Mouse (Mus musculus): ENCODE data around the gene Atp6v0d1. TPM values are rescaled to one million over a fixed set of nuclear protein-coding genes. Genes with fewer than 3 reads are reported as not detected.

Atp6v0d1 gene
- polyA plus RNA-seq, 1 experiment from 2014 or later, result 73.2 TPM

- Histone ChIP-seq H3K27me3 (replicated peaks) (peaks cover 9% of the 10 kb centered on the region; the same call in 1 of the 2 replicates), H3K9me3 (no peaks in the 10 kb centered on the region), H3K4me3 (replicated peaks) (no peak overlapping the region), H3K4me2 (peak overlapping the region; percentile 41), H3K9ac (no peak overlapping the region), H3K36me3 (no peaks in the 10 kb centered on the region), H3K27ac (no peak overlapping the region), H3K4me1 (peaks cover 33% of the 10 kb centered on the region)
- WGBS, result 12% methylated on average over 12 of the region's 12 CpGs
- peak; percentile 25; the same call in 1 of the 2 replicates for ATAC-seq (ENCODE audit: insufficient read depth, low FRiP score, low read depth)
These were observed 49.7 kb downstream of the Atp6v0d1 start for GRCm38 (mm10) chr8:105516018-105516645.

- no peaks in the 10 kb centered on the region for H3K36me3 ChIP-seq
- H3K27me3 ChIP-seq (replicated peaks), result peaks cover 7% of the 10 kb centered on the region; the same call in 1 of the 2 replicates
- WGBS, result 71% methylated on average over 5 of the region's 5 CpGs
- H3K4me2 ChIP-seq, result no peak overlapping the region
- no peak for ATAC-seq (ENCODE audit: insufficient read depth, low FRiP score, low read depth)
- H3K4me1 ChIP-seq, result peaks cover 30% of the 10 kb centered on the region
- H3K9me3 ChIP-seq, result no peaks in the 10 kb centered on the region
- H3K9ac ChIP-seq, result no peak overlapping the region
- no peak overlapping the region for H3K27ac ChIP-seq
- no peak overlapping the region for H3K4me3 ChIP-seq (replicated peaks)
These were observed 51.2 kb downstream of the Atp6v0d1 start for GRCm38 (mm10) chr8:105514656-105515055.

DNA sequence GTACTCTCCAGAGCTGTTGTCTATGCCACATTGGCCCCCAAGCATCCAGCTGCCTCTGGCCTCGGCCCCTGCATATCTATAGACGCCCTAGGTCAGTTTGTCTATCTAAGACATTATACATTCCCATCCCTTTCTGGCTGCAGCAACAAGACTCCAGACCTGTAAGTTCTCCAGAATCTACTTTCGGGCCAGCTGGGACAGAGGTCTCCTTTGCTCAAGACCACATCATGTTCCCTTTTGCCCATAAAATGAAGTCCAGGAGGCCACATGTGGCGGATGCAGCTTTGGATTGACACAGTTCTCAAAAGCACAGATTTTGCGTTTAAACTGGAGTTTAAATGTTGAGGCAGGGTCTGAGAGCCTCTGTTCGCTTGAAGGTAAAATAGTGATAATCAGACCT lies 51.7 kb downstream of the Atp6v0d1 start:
- H3K9me3 ChIP-seq, result no peaks in the 10 kb centered on the region
- H3K4me2 ChIP-seq, result no peak overlapping the region
- no peaks in the 10 kb centered on the region for H3K36me3 ChIP-seq
- peaks cover 26% of the 10 kb centered on the region for H3K4me1 ChIP-seq
- no peak for ATAC-seq (ENCODE audit: insufficient read depth, low FRiP score, low read depth)
- 90% methylated on average over 6 of the region's 6 CpGs for WGBS
- H3K27ac ChIP-seq, result no peak overlapping the region
- no peak overlapping the region for H3K4me3 ChIP-seq (replicated peaks)
- peaks cover 4% of the 10 kb centered on the region; the same call in 1 of the 2 replicates for H3K27me3 ChIP-seq (replicated peaks)
- no peak overlapping the region for H3K9ac ChIP-seq

DNA sequence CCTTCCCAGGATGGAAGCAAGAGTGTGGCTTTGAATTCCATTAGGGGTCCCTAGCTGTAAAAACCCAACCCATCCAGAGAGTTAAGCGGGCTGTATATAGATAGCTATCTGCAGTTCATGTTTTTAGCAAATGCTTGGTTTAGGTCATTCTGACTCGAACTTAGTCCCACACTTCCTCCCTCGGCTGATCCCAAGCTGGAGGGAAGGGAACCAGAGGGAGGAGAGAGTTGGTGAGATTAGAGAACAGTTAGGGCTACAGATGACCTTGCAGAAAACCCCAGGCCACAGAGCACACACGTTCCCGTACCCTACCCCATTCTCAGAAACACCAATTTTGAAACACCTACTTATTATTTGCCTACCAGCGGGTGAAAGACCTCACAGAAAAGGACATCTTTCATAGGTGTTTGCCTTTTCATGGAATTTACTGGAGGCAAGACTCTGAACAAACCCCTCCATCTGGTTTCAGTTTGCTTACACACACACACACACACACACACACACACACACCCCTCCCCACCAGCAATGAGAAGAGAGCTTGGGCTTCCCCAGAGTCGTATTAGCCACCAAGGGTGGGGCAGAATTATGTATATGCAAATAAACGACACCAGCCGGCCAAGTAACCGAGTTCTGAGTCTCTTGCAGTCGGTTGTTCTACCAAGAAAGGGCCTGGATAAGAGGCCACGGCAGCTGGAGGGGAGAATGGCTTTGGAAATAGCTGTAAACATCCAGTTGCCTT lies 55.7 kb downstream of the Atp6v0d1 start:
- peak; percentile 78 for ATAC-seq (ENCODE audit: insufficient read depth, low FRiP score, low read depth)
- H3K27ac ChIP-seq, result peak overlapping the region; percentile 40; the same call in 1 of the 2 replicates
- 28% methylated on average over 12 of the region's 12 CpGs for WGBS

DNA sequence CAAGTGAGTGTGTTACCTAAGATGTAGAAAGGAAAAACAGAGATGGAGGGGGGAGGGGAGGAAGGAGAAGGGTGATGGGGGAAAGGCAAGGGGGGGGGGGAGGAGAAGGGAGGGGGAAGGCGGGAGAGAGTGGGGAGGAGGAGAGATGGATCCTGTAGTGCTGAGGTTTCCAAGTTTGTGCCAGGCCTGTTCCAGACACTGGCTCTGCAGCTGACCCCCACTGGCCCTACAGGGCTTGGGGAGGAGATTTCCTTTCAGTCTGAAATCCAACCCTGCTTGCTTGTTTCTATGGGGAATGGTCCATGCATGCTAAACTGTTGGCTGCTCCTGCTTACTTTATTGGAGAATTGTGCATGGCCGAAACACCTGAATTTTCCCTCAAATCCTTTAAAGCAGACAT lies 57.1 kb downstream of the Atp6v0d1 start:
- no peaks in the 10 kb centered on the region for H3K9me3 ChIP-seq
- WGBS, result 49% methylated on average over 2 of the region's 2 CpGs
- H3K36me3 ChIP-seq, result no peaks in the 10 kb centered on the region
- H3K27ac ChIP-seq, result no peak overlapping the region
- H3K4me1 ChIP-seq, result 0 out of 2 replicates have a peak, but pooled peaks cover 6% of the 10 kb centered on the region
- H3K9ac ChIP-seq, result no peak overlapping the region
- H3K4me3 ChIP-seq (replicated peaks), result no peak overlapping the region
- no peak for ATAC-seq (ENCODE audit: insufficient read depth, low FRiP score, low read depth)
- H3K27me3 ChIP-seq (replicated peaks), result no peaks in the 10 kb centered on the region
- no peak overlapping the region for H3K4me2 ChIP-seq

More for the DNA sequence above, 55.7 kb downstream of the Atp6v0d1 start:
- Histone ChIP-seq H3K9ac (no peak overlapping the region), H3K27me3 (replicated peaks) (no peaks in the 10 kb centered on the region), H3K9me3 (no peaks in the 10 kb centered on the region), H3K36me3 (no peaks in the 10 kb centered on the region), H3K4me2 (no peak overlapping the region), H3K4me1 (0 out of 2 replicates have a peak, but pooled peaks cover 6% of the 10 kb centered on the region), H3K4me3 (replicated peaks) (no peak overlapping the region)

- Histone ChIP-seq H3K9me3 (no peaks in the 10 kb centered on the region), H3K4me2 (no peak overlapping the region), H3K9ac (no peak overlapping the region), H3K27ac (no peak overlapping the region), H3K4me3 (replicated peaks) (no peak overlapping the region), H3K36me3 (no peaks in the 10 kb centered on the region), H3K4me1 (0 out of 2 replicates have a peak, but pooled peaks cover 6% of the 10 kb centered on the region), H3K27me3 (replicated peaks) (no peaks in the 10 kb centered on the region)
- ATAC-seq (ENCODE audit: insufficient read depth, low FRiP score, low read depth), result no peak
- 70% methylated on average over 6 of the region's 6 CpGs for WGBS
These were observed 58.9 kb downstream of the Atp6v0d1 start for GRCm38 (mm10) chr8:105506977-105507376.

- no peak for ATAC-seq (ENCODE audit: insufficient read depth, low FRiP score, low read depth)
- 0 out of 2 replicates have a peak, but pooled peaks cover 2% of the 10 kb centered on the region for H3K4me1 ChIP-seq
- no peak overlapping the region for H3K27ac ChIP-seq
- no peaks in the 10 kb centered on the region for H3K36me3 ChIP-seq
- no peak overlapping the region for H3K4me2 ChIP-seq
- no peaks in the 10 kb centered on the region for H3K9me3 ChIP-seq
- no peaks in the 10 kb centered on the region for H3K27me3 ChIP-seq (replicated peaks)
- no peak overlapping the region for H3K9ac ChIP-seq
- WGBS, result 77% methylated on average over 3 of the region's 3 CpGs
- no peak overlapping the region for H3K4me3 ChIP-seq (replicated peaks)
These were observed 61.2 kb downstream of the Atp6v0d1 start for GRCm38 (mm10) chr8:105504617-105505016.

GRCm38 (mm10) chr8:105499787-105500186 lies 66.1 kb downstream of the Atp6v0d1 start:
- 0 out of 2 replicates have a peak overlapping the region, but pooled peaks have one; percentile 2 for H3K4me3 ChIP-seq (replicated peaks)
- H3K36me3 ChIP-seq, result no peaks in the 10 kb centered on the region
- H3K9ac ChIP-seq, result no peak overlapping the region
- H3K27me3 ChIP-seq (replicated peaks), result no peaks in the 10 kb centered on the region
- H3K4me1 ChIP-seq, result 0 out of 2 replicates have a peak, but pooled peaks cover 9% of the 10 kb centered on the region
- H3K4me2 ChIP-seq, result no peak overlapping the region
- ATAC-seq (ENCODE audit: insufficient read depth, low FRiP score, low read depth), result no peak
- no peaks in the 10 kb centered on the region for H3K9me3 ChIP-seq
- 61% methylated on average over 12 of the region's 12 CpGs for WGBS
- H3K27ac ChIP-seq, result no peak overlapping the region

- no peaks in the 10 kb centered on the region for H3K9me3 ChIP-seq
- peak within 1 kb of the TSS; percentile 85 for H3K4me3 ChIP-seq (replicated peaks)
- H3K27ac ChIP-seq, result peak within 1 kb of the TSS; percentile 80
- WGBS, result under 1% methylated on average over 68 of the region's 68 CpGs
- H3K9ac ChIP-seq, result peak within 1 kb of the TSS; percentile 72
- ATAC-seq (ENCODE audit: insufficient read depth, low FRiP score, low read depth), result peak; percentile 84
- no peaks in the 10 kb centered on the region for H3K36me3 ChIP-seq
- H3K4me1 ChIP-seq, result 0 out of 2 replicates have a peak, but pooled peaks cover 11% of the 10 kb centered on the region
- no peaks in the 10 kb centered on the region for H3K27me3 ChIP-seq (replicated peaks)
- H3K4me2 ChIP-seq, result peak within 1 kb of the TSS; percentile 90
These were observed 69.2 kb downstream of the Atp6v0d1 start, which contains the start of gene Zdhhc1 for GRCm38 (mm10) chr8:105496439-105497180. Gene Zdhhc1 (minus strand): TSS chr8:105496902.

DNA sequence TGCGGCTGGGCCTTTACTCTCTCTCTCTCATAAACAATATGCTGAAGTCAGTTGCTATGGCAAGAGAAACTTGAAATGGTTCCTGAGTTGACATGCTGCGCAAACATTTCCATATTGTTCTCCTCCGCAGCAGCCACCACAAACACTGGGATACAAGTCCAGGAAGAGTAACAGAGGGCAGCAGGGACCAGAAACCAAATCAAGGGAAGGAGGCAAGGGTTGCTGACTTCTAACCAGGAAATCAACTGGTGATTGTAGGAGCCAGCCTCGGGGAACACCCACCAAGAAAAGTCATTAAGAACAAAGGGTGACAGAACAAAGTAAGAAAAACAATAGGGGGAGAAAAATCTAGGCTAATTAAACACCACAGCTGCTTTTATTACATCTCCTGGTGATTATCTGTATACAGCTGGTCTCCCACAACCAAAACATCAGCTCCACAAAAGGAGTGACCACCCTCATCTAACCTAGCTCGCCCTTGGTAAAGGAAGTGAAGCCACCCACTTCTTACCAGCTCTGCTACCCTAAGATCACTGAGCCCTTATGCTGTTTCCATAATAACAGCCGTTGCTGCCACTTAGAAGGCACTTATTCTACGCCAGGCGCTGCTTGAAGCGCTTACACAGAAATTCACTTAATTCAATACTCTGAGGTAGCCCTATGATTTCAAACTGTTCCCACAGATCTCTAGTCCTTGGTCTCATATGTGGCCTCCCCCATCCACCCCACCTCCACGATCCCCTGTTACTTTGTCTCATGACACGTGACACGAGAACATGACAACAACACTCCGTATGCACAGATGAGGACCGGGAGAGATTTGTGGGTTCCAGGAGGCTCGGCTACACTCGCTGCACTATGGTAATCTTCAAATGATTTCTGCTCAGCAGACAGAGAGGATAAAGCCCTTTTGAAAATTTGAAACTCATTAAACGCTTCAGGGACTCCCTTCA lies 70.2 kb downstream of the Atp6v0d1 start:
- H3K9me3 ChIP-seq, result no peaks in the 10 kb centered on the region
- ATAC-seq (ENCODE audit: insufficient read depth, low FRiP score, low read depth), result no peak
- 39% methylated on average over 17 of the region's 17 CpGs for WGBS
- H3K27ac ChIP-seq, result peak overlapping the region; percentile 80; the same call in 1 of the 2 replicates
- H3K9ac ChIP-seq, result peak overlapping the region; percentile 72
- no peaks in the 10 kb centered on the region for H3K27me3 ChIP-seq (replicated peaks)
- no peaks in the 10 kb centered on the region for H3K36me3 ChIP-seq
- H3K4me1 ChIP-seq, result 0 out of 2 replicates have a peak, but pooled peaks cover 11% of the 10 kb centered on the region
- peak overlapping the region; percentile 85 for H3K4me3 ChIP-seq (replicated peaks)
- peak overlapping the region; percentile 90 for H3K4me2 ChIP-seq

DNA sequence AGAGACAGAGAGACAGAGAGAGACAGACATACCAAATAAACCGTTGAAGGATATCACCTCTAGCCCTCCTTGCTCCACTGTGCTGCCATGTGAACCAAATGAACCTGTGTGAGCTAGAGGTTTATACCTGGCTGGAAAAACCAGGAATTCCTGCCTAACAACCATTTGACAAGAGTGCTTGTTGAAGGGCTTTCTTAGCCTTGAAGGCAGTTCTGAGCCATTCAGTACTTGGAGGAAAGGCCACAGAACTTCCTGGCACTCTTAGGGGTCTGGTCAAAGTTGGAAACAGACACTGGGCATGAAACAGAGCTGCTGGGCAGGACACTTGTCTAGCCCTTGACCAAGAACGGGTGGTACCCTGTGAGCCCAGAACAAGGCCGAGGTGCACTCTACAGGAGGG lies 71.3 kb downstream of the Atp6v0d1 start:
- H3K36me3 ChIP-seq, result no peaks in the 10 kb centered on the region
- peak overlapping the region; percentile 58 for H3K27ac ChIP-seq
- 0 out of 2 replicates have a peak overlapping the region, but pooled peaks have one; percentile 11 for H3K4me2 ChIP-seq
- no peaks in the 10 kb centered on the region for H3K27me3 ChIP-seq (replicated peaks)
- no peak overlapping the region for H3K9ac ChIP-seq
- ATAC-seq (ENCODE audit: insufficient read depth, low FRiP score, low read depth), result no peak
- no peak overlapping the region for H3K4me3 ChIP-seq (replicated peaks)
- 71% methylated on average over 3 of the region's 3 CpGs for WGBS
- H3K4me1 ChIP-seq, result 0 out of 2 replicates have a peak, but pooled peaks cover 11% of the 10 kb centered on the region
- H3K9me3 ChIP-seq, result no peaks in the 10 kb centered on the region
